Mouse (Mus musculus) retina, adult 2 months (tissue): Measurements from ENCODE around the gene Samd11.
A peak's percentile ranks its signal among the peaks of the same experiment; 100 is the strongest.

Source experiments
- DNase-seq: peaks from one replicate; pipeline ENCODE4 v3.0.0-alpha.2; 2012; ENCODE audit warnings: low read depth, low spot score

The Samd11 gene

GRCm38 (mm10) chr4:156255078-156255839, at the start of gene Samd11:
Gene Samd11 (minus strand): TSS chr4:156255657.
- peak; percentile 89 for DNase-seq

DNA sequence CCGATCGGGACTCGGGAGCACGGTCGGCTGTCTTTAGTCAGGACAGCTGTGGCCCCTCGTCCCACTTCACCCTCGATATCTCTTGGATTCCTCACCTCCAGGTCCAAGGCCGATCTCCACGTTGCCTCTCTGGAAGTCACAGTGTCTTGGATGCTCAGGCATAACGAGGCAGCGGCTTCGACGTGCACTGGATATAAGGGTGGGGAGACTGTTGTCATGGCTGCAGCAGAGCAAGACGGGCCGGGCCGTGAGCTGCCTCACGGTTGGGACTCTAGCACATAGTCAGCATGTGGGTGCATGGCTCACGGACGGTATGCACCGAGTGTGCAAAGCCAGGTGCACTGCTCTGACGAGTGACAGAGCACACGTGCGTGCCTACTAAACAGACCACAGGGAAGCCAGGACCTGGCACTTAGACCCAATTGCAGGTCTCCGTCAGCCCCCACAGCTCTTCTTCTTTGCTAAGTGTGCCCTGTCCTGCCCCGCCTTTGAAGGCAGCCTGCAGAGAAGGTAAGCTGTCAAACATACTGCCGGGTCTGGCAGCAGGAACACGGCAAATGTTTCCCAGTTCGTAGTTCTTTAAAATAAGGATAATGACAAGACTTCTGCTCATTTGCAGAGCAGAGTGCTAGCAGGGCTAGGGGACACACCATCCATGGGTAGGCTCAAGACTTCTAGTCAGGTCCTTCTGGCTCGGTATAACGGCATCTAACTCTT, 938 bp downstream of the Samd11 start:
- no peak for DNase-seq

DNA sequence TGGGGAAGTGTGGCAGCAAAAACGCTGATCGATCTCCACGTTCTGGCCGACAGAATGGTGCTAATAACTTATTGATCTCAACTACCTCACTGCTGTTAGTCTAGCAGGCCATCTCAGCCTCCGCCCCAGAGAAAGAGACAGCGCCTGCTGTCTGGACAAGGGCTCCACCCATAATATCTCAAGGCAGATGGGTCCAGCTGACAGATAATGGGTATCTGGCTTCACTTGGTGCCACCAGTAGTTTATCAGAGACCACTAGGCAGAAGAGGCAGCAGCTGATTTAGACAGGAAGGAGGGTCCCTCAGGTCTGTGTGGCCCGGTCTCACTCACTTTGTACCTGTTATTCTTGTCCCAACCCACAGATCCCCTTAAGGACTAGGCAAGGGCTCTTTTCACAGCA, 2.4 kb downstream of the Samd11 start:
- no peak for DNase-seq

- DNase-seq = no peak
Measured at GRCm38 (mm10) chr4:156252619-156253018, 2.8 kb downstream of the Samd11 start.

DNA sequence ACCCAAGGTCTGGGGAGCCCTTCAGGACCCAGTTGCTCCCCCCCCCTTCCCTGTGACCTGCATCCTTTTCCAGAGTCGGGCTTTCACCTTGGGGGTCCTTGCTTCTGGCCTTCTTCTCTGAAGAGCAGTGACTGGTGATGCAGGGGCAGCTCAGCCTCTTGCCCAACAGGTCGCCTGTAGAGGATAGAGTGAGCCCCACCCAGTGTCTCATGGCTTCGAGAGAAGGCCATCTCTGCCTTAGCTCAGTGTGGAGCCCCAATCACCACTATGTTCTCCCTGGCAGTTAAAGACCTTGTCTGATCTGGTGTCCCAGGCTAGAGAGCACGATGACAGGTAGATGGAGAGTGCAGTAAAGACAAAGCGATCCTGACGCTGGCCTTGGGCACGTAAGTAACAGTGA, 3.3 kb downstream of the Samd11 start:
- no peak for DNase-seq

DNA sequence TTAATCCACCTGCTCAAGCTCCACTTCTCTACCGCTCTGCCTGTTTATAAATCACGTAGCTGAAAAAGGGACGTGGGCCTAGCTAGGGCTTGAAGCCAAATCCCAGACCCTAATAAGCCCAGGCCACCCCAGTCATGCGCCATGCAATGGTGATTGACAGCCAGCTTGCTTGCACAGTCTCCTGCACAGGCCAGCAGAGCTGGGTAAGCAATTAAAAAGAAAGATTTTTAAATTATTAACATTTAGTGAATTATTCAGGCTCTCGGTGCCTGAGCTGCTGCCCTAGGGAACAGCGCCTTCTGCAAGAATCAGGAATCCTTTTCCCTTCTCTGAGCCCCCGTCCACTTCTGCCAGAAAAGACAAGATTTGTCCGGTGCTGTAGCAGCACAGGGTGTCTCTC, 4.4 kb downstream of the Samd11 start:
- DNase-seq = no peak

- DNase-seq = no peak
Measured at GRCm38 (mm10) chr4:156249567-156249966, 5.9 kb downstream of the Samd11 start.

GRCm38 (mm10) chr4:156236651-156237447, 18.6 kb downstream of the Samd11 start:
- no peak for DNase-seq

DNA sequence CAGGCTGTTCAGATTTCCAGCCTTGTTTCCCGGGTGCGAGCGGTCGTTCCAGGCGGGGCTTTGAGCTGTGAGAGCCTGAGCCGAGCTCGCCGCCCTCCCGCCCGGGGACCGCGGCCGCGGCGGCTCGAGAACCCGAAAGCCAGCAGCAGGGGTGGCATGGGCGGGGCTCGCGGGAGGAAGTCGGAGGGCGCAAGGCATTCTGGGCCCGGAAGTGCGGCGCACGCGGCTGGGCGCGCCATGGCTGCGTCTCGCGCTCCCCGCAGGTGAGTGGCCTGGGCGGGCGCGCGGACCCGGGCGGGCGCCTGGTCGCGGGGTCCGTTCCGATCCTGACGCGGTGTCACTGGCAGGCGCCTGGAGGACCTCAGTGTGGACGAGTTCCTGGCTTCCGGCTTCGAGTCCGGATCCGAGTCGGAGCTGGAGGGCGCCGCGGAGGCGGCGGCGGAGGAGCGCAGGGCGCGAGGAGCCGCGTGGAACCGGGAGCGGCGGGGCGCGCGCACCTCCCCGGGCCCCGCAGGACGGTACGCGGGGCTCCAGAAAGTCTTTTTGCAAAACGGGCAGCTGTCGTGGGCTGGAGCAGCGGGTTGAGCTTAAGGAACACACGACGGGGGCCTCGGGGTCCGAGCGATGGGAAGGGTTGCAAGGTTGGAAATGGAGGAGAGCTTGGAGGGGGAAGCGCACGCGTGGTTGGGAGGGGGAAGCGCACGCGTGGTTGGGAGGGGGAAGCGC, 19.5 kb downstream of the Samd11 start, which contains the start of gene Noc2l:
TSS of gene Noc2l (plus strand) at position 203 of the 726 bp plus-strand sequence.
- peak; percentile 79 for DNase-seq

- no peak for DNase-seq
Measured at GRCm38 (mm10) chr4:156235360-156235770, 20.1 kb downstream of the Samd11 start.

- DNase-seq = no peak
Measured at GRCm38 (mm10) chr4:156234701-156235213, 20.7 kb downstream of the Samd11 start, which contains the start of gene Plekhn1. Gene Plekhn1 (minus strand): TSS chr4:156234857.

GRCm38 (mm10) chr4:156234021-156234501, 21.4 kb downstream of the Samd11 start:
- DNase-seq = no peak

- DNase-seq = no peak
Measured at GRCm38 (mm10) chr4:156228393-156229024, 26.9 kb downstream of the Samd11 start.

- no peak for DNase-seq
Measured at GRCm38 (mm10) chr4:156227752-156228392, 27.6 kb downstream of the Samd11 start.

- DNase-seq = no peak
Measured at GRCm38 (mm10) chr4:156224276-156224675, 31.2 kb downstream of the Samd11 start.

GRCm38 (mm10) chr4:156219936-156220335, 35.5 kb downstream of the Samd11 start:
- DNase-seq = no peak

DNA sequence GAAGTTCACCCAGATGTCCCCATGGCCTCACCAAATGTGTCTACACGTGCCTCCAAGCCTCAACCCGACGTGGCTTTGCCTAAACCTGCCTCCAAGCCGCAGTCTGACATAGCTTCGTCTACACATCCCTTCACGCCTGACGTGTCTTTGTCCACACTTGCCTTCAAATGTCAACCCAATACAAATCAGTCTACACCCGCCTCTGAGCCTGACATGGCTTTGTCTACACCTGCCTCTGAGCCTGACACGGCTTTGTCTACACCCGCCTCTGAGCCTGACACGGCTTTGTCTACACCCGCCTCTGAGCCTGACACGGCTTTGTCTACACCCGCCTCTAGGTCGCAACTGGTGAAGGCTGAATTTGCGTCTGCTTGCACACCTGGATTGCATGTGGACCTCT, 37.6 kb downstream of the Samd11 start:
- DNase-seq = no peak

DNA sequence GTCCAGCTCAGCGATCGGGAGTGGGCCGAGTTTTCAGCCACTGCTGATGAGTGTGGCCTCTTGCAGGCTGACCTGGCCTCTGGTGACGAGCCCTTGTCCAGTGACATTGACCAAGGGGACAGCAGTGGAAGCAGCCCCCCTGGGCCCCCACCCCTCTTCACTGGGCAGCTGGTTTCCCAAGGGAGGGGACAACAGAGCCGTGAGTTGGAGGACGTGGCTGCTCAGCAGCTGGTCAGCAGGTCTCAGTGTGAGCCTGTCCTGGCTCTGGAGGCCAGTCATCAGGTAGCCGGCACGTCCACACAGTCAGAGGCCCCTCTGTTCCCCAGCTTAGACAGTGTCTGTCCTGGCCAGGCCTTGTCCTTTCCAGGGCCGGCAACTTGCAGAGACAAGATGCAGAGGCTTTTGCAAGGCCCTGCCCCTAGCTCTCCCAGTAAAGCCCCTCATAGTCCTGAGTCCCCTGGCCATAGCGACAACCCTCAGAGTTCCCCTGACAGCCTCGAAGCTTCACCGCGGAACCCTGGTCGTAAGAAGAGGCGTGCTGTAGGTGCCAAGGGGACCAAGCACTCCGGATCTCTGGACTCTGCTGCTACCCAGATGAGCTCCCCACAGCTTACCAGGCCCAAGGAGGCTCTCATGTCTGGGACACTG, 38.3 kb downstream of the Samd11 start:
- no peak for DNase-seq

GRCm38 (mm10) chr4:156216196-156216595, 39.3 kb downstream of the Samd11 start:
- DNase-seq = no peak
